Mouse (Mus musculus): ENCODE results near the gene Rtn2. TPM values are rescaled to one million over a fixed set of nuclear protein-coding genes. Genes with fewer than 3 reads are reported as not detected.

Rtn2 gene
- polyA plus RNA-seq, 1 experiment from 2014 or later: 5.6 TPM

DNA sequence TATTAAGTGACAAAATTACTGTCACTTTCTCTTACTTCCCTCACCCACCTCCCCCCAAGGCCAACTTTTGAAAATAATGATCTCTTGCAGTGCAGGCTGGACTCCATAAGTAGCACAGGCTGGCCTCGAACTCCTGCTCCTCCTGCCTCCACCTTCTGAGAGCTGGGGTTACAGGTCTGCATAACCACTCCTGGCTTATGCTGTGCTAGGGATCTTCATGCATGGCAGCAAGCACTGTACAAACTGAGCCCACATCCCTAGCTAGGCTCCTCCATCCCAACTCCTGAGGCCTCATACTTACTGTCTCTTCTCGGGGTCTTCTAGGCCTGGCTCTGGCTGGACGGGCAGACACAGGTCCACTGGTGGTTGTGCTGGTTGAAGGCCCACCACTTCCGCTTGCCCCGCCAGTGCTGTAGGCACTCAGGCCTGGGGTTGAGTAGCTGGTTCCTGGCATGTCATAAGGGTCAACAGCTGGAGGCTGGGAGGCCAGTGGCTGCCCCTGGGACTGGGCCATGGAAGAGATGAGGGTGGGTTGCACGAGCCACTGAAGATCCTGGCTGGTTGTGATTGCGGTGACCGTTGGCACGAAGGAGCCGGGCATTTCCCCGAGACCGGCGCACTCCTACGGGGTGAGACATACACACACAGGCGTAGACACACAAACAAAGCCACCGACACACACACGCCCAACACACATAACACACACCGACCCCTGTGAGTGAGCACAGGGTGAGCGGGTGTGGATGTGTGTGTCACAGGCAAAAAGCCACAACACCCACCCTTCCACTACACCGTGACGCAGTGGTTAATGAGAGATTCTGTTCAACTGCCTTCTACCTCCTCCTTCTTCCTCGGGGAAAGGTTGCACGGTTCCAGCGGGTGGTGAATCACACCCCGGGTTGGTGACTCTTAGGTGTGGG is 24.7 kb downstream of the Rtn2 start:
- Histone ChIP-seq H3K4me1 (peaks cover 49% of the 10 kb centered on the region), H3K27ac (no peak overlapping the region), H3K27me3 (ENCODE audit: low read depth, poor library complexity, severe bottlenecking) (peaks cover 69% of the 10 kb centered on the region), H3K9me3 (replicated peaks) (no peaks in the 10 kb centered on the region), H3K4me3 (no peak overlapping the region), H3K36me3 (no peaks in the 10 kb centered on the region)
- no peak for DNase-seq (ENCODE audit: low spot score)
- WGBS: 70% methylated on average over 25 of the region's 25 CpGs

- Histone ChIP-seq H3K4me3 (peak overlapping the region; percentile 70), H3K27ac (peak overlapping the region; percentile 68), H3K4me1 (peaks cover 49% of the 10 kb centered on the region), H3K36me3 (no peaks in the 10 kb centered on the region), H3K9me3 (replicated peaks) (no peaks in the 10 kb centered on the region), H3K27me3 (ENCODE audit: low read depth, poor library complexity, severe bottlenecking) (peaks cover 63% of the 10 kb centered on the region)
- WGBS: 2% methylated on average over 18 of the region's 18 CpGs
- peak; percentile 65 for DNase-seq (ENCODE audit: low spot score)
Measured at GRCm38 (mm10) chr7:19307739-19308453, 25.5 kb downstream of the Rtn2 start.

GRCm38 (mm10) chr7:19308454-19309277 is 26.2 kb downstream of the Rtn2 start:
- no peaks in the 10 kb centered on the region for H3K9me3 ChIP-seq (replicated peaks)
- peak overlapping the region; percentile 68 for H3K27ac ChIP-seq
- H3K36me3 ChIP-seq: no peaks in the 10 kb centered on the region
- peaks cover 46% of the 10 kb centered on the region for H3K4me1 ChIP-seq
- under 1% methylated on average over 58 of the region's 58 CpGs for WGBS
- H3K27me3 ChIP-seq (ENCODE audit: low read depth, poor library complexity, severe bottlenecking): peaks cover 59% of the 10 kb centered on the region
- peak overlapping the region; percentile 70 for H3K4me3 ChIP-seq
- DNase-seq (ENCODE audit: low spot score): peak; percentile 98

DNA sequence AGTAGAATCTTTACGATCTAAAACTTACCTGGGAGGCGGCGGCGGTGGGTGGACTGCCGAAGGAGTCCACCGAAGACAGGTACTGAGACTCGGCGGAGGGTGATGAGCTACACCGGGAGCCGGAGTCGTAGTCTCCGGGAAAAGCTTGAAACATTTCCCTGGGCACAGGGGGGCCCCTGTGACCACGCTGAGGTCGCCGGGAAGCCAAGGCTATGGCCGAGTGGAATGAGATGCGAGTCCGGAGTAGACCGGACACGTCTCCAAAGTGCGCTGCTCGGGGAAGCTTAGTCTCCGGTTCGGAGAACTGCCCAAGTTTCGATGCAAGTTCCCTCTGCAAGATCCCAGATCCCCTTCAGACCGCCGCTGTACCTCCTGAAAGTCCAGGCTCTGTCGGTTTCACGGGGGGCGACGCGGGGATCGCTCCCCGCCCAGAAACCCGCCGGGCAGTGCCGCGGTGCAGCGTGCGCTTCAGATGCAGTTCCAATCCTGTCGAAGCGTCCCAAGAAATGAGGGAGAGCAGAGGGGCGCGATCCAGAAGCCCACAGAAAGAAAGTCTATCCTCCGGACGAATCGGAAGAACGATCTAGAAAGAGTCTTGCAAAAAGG is 27.0 kb downstream of the Rtn2 start:
- Histone ChIP-seq H3K36me3 (no peaks in the 10 kb centered on the region), H3K27me3 (ENCODE audit: low read depth, poor library complexity, severe bottlenecking) (peaks cover 52% of the 10 kb centered on the region), H3K9me3 (replicated peaks) (no peaks in the 10 kb centered on the region), H3K4me3 (peak overlapping the region; percentile 70), H3K4me1 (peaks cover 39% of the 10 kb centered on the region), H3K27ac (no peak overlapping the region)
- WGBS: 1% methylated on average over 48 of the region's 48 CpGs
- DNase-seq (ENCODE audit: low spot score): peak; percentile 57

DNA sequence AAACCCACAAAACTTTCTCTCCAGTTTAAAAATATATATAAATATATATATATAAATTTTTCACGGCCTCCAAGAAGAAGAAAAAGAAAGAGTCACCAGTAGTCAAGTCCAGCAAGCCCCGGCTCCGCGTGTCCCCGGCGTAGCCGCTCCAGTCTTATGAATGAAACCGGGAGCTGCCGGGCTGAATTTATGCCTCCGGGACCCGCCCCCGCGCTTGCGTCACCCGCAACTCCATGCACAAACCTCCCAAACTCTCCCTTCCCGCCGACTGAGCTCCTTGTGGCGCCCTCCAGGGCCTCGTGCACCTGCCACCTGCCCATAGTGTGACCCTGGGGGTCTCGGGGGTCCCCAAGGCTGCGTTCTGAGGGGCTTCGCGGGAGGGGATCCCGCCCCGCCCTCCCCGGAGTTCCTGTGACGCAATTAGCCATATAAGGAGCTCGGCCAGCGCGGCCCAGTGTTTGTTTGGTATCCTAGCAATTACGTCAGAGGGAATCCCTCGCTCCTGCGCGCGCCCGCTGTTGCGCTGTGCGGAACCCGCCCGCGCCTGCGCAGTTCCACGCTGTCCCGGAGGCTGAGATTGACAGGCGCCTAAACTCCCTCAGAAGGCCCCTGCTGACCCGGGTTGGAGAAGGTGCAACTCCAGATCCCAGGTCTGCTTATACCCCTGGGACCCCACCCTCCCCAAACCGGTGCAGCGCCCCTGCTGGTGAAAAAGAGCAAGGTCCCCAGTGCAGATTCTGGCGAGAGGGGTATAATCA is 27.6 kb downstream of the Rtn2 start, which contains the start of gene Fosb:
Fosb (minus strand) TSS at position 168 of the 758 bp plus-strand sequence.
- H3K27me3 ChIP-seq (ENCODE audit: low read depth, poor library complexity, severe bottlenecking): peaks cover 47% of the 10 kb centered on the region
- peak within 1 kb of the TSS; percentile 56 for H3K27ac ChIP-seq
- WGBS: under 1% methylated on average over 49 of the region's 49 CpGs
- peaks cover 32% of the 10 kb centered on the region for H3K4me1 ChIP-seq
- no peaks in the 10 kb centered on the region for H3K36me3 ChIP-seq
- peak within 1 kb of the TSS; percentile 70 for H3K4me3 ChIP-seq
- DNase-seq (ENCODE audit: low spot score): peak; percentile 94
- H3K9me3 ChIP-seq (replicated peaks): no peaks in the 10 kb centered on the region

GRCm38 (mm10) chr7:19311991-19312390 is 29.6 kb downstream of the Rtn2 start:
- Histone ChIP-seq H3K36me3 (no peaks in the 10 kb centered on the region), H3K4me3 (no peak overlapping the region), H3K4me1 (peaks cover 29% of the 10 kb centered on the region), H3K27ac (no peak overlapping the region), H3K27me3 (ENCODE audit: low read depth, poor library complexity, severe bottlenecking) (peaks cover 47% of the 10 kb centered on the region), H3K9me3 (replicated peaks) (no peaks in the 10 kb centered on the region)
- DNase-seq (ENCODE audit: low spot score): no peak
- 33% methylated on average over 4 of the region's 4 CpGs for WGBS

- no peak for DNase-seq (ENCODE audit: low spot score)
- no peaks in the 10 kb centered on the region for H3K9me3 ChIP-seq (replicated peaks)
- no peak overlapping the region for H3K4me3 ChIP-seq
- 54% methylated on average over 5 of the region's 5 CpGs for WGBS
- no peak overlapping the region for H3K27ac ChIP-seq
- H3K36me3 ChIP-seq: no peaks in the 10 kb centered on the region
- H3K27me3 ChIP-seq (ENCODE audit: low read depth, poor library complexity, severe bottlenecking): peaks cover 57% of the 10 kb centered on the region
- H3K4me1 ChIP-seq: peaks cover 12% of the 10 kb centered on the region
Measured at GRCm38 (mm10) chr7:19314033-19314432, 31.6 kb downstream of the Rtn2 start.

GRCm38 (mm10) chr7:19316451-19317161 is 34.2 kb downstream of the Rtn2 start:
- no peaks in the 10 kb centered on the region for H3K36me3 ChIP-seq
- H3K27ac ChIP-seq: no peak overlapping the region
- 65% methylated on average over 14 of the region's 14 CpGs for WGBS
- H3K27me3 ChIP-seq (ENCODE audit: low read depth, poor library complexity, severe bottlenecking): peaks cover 70% of the 10 kb centered on the region
- no peak for DNase-seq (ENCODE audit: low spot score)
- peaks cover 14% of the 10 kb centered on the region for H3K4me1 ChIP-seq
- H3K9me3 ChIP-seq (replicated peaks): no peaks in the 10 kb centered on the region
- no peak overlapping the region for H3K4me3 ChIP-seq

- 68% methylated on average over 2 of the region's 2 CpGs for WGBS
- H3K4me1 ChIP-seq: peaks cover 14% of the 10 kb centered on the region
- no peak for DNase-seq (ENCODE audit: low spot score)
- H3K9me3 ChIP-seq (replicated peaks): no peaks in the 10 kb centered on the region
- no peak overlapping the region for H3K4me3 ChIP-seq
- no peak overlapping the region for H3K27ac ChIP-seq
- H3K36me3 ChIP-seq: no peaks in the 10 kb centered on the region
- peaks cover 76% of the 10 kb centered on the region for H3K27me3 ChIP-seq (ENCODE audit: low read depth, poor library complexity, severe bottlenecking)
Measured at GRCm38 (mm10) chr7:19318201-19318600, 35.8 kb downstream of the Rtn2 start.

DNA sequence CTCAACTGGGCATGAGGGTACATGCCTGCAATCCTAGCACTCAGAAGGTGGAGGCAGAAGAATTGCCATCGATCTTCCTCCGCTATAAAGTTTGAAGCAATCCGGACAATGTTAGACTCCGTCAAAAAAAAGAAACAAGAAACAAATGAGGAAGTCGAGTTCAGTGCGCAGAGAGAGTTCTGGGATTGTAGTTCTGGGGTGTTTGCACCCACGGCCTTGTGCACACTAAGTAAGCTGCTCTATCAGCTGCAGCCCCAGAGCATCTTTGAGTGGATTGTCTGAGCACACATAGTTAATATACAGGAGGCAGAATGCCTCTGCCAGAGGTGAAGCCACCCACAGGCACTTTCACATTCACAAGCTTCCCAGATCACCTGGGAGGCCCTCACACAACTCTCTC is 36.3 kb downstream of the Rtn2 start:
- 82% methylated on average over 7 of the region's 7 CpGs for WGBS
- peaks cover 77% of the 10 kb centered on the region for H3K27me3 ChIP-seq (ENCODE audit: low read depth, poor library complexity, severe bottlenecking)
- no peak overlapping the region for H3K4me3 ChIP-seq
- no peaks in the 10 kb centered on the region for H3K36me3 ChIP-seq
- H3K27ac ChIP-seq: no peak overlapping the region
- H3K9me3 ChIP-seq (replicated peaks): no peaks in the 10 kb centered on the region
- H3K4me1 ChIP-seq: peaks cover 14% of the 10 kb centered on the region
- no peak for DNase-seq (ENCODE audit: low spot score)

DNA sequence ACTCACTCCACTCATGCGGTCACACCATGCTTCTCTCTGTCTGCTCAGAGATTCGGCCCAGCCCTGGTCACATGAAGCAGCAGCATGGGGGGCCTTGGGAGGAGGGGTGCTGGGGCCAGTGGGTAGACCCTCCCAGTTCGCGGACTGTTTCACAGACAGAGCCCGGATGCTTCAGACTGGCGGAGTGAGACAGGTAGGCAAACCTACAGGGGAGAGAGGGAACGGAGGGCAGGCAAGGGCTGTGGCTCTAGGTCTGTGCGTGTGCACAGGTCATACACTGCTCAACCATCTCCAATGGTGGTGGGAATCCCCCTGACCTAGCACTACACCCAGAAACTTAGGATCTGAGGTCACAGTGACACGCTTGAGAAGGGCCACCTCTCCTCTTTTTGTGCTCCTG is 37.0 kb downstream of the Rtn2 start:
- DNase-seq (ENCODE audit: low spot score): peak; percentile 53
- H3K36me3 ChIP-seq: no peaks in the 10 kb centered on the region
- peak overlapping the region; percentile 65 for H3K27ac ChIP-seq
- H3K4me3 ChIP-seq: peak overlapping the region; percentile 52
- peaks cover 77% of the 10 kb centered on the region for H3K27me3 ChIP-seq (ENCODE audit: low read depth, poor library complexity, severe bottlenecking)
- peaks cover 14% of the 10 kb centered on the region for H3K4me1 ChIP-seq
- 19% methylated on average over 9 of the region's 9 CpGs for WGBS
- H3K9me3 ChIP-seq (replicated peaks): no peaks in the 10 kb centered on the region

All from limb, embryonic 10.5 days (tissue).